Mouse (Mus musculus): Measurements from ENCODE around the gene Abcc12. TPM values are rescaled to one million over a fixed set of nuclear protein-coding genes. Genes with fewer than 3 reads are reported as not detected.

The Abcc12 gene
- polyA plus RNA-seq (2014; fragmentation: Nextera tagmentation; extraction: Ambion mirVana), result not detected in 2 replicates

DNA sequence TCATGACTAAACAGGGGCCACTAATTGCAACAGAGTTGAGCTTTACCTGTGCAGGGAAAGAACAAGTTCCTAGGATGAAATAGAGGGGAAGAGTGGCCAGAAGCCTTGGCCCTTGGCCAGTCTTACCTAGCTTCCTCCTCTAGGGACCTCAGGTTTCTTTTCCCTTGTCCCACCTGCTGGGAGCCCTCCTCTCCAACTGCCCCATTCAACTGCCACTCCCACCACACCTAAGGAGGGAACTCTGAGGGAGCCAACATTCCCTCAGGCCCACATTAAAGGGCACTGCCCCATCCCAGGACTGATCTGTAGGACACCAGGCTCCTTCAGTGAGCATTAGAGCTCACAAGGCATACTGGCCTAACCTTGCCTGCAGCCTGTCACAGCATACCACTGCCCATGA, at the start of gene Abcc12:
Gene Abcc12, minus strand, starts transcription at position 229 of the 400 bp plus-strand sequence.
- no peaks in the 10 kb centered on the region for H3K27me3 ChIP-seq (replicated peaks; ENCODE audit: control insufficient read depth, insufficient read depth, low read length)
- no peak within 1 kb of the TSS for H3K27ac ChIP-seq (ENCODE audit: low read depth, low read length)
- H3K4me3 ChIP-seq (ENCODE audit: low read depth, low read length), result no peak within 1 kb of the TSS
- no peak within 1 kb of the TSS for H3K9ac ChIP-seq (ENCODE audit: low read depth, low read length)
- no peaks in the 10 kb centered on the region for H3K9me3 ChIP-seq (ENCODE audit: control insufficient read depth, low read length)
- H3K36me3 ChIP-seq (ENCODE audit: control insufficient read depth, insufficient read depth, low read length), result no peaks in the 10 kb centered on the region
- no peak for DNase-seq (ENCODE audit: low spot score)
- no peak for ATAC-seq (replicated peaks; ENCODE audit: low FRiP score)
- no peak within 1 kb of the TSS for H3K4me2 ChIP-seq
- H3K4me1 ChIP-seq (replicated peaks; ENCODE audit: control insufficient read depth, insufficient read depth, low read length), result no peaks in the 10 kb centered on the region

DNA sequence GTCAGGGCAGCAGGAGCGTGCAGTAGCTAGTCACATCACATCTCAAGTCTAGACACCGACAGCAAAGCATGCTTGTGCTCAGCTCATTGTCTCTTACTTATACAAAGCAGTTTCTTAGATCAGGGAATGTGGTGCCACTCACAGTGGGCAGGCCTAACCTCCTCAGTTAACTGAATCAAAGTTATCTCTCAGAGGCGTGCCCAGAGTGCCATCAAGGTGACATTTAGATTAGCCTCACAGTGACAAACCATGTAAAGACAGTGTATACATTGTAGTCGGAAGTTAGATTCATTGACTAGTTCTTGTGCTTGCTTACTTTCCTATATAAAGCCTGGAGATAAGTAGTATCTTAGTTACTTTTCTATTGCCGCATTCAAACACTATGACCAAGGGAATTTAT, 49.7 kb upstream of the Abcc12 start:
- 77% methylated on average over 5 of the region's 5 CpGs for WGBS
- no peak overlapping the region for H3K27ac ChIP-seq (ENCODE audit: low read depth, low read length)
- no peaks in the 10 kb centered on the region for H3K27me3 ChIP-seq (replicated peaks; ENCODE audit: control insufficient read depth, insufficient read depth, low read length)
- no peak for DNase-seq (ENCODE audit: low spot score)
- H3K4me2 ChIP-seq, result no peak overlapping the region
- peaks cover 3% of the 10 kb centered on the region; the same call in 1 of the 2 replicates for H3K36me3 ChIP-seq (ENCODE audit: control insufficient read depth, insufficient read depth, low read length)
- ATAC-seq (replicated peaks; ENCODE audit: low FRiP score), result no peak
- no peaks in the 10 kb centered on the region for H3K9me3 ChIP-seq (ENCODE audit: control insufficient read depth, low read length)
- H3K4me3 ChIP-seq (ENCODE audit: low read depth, low read length), result no peak overlapping the region
- no peak overlapping the region for H3K9ac ChIP-seq (ENCODE audit: low read depth, low read length)
- peaks cover 3% of the 10 kb centered on the region for H3K4me1 ChIP-seq (replicated peaks; ENCODE audit: control insufficient read depth, insufficient read depth, low read length)

DNA sequence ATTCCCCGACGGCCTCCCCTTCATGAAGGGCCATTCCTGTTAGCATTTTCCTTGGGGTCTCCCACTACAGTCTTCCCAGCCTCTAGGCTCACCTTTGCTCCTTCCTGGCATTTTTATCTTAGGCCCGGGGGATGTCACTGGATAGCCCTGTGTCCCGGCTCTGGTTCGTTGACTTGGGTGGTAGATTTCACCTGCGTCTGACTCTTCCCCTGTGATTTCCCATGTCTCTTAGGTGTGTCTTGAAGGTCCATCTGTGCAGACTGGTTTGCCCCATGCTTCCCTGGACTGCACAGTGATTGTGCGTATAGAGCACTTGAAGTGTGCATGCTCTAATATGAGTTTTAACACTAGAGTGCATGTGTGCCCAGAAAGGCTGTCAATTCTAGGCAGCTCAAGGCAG, 44.4 kb upstream of the Abcc12 start:
- ATAC-seq (replicated peaks; ENCODE audit: low FRiP score) (no peak), DNase-seq (ENCODE audit: low spot score) (no peak)
- Histone ChIP-seq H3K4me3 (ENCODE audit: low read depth, low read length) (peak overlapping the region; percentile 91), H3K27me3 (replicated peaks; ENCODE audit: control insufficient read depth, insufficient read depth, low read length) (no peaks in the 10 kb centered on the region), H3K27ac (ENCODE audit: low read depth, low read length) (no peak overlapping the region; the same call in 1 of the 2 replicates), H3K9ac (ENCODE audit: low read depth, low read length) (peak overlapping the region; percentile 79), H3K36me3 (ENCODE audit: control insufficient read depth, insufficient read depth, low read length) (no peaks in the 10 kb centered on the region), H3K4me1 (replicated peaks; ENCODE audit: control insufficient read depth, insufficient read depth, low read length) (peaks cover 5% of the 10 kb centered on the region; the same call in 1 of the 2 replicates), H3K4me2 (peak overlapping the region; percentile 92), H3K9me3 (ENCODE audit: control insufficient read depth, low read length) (no peaks in the 10 kb centered on the region)
- WGBS, result 33% methylated on average over 7 of the region's 7 CpGs

DNA sequence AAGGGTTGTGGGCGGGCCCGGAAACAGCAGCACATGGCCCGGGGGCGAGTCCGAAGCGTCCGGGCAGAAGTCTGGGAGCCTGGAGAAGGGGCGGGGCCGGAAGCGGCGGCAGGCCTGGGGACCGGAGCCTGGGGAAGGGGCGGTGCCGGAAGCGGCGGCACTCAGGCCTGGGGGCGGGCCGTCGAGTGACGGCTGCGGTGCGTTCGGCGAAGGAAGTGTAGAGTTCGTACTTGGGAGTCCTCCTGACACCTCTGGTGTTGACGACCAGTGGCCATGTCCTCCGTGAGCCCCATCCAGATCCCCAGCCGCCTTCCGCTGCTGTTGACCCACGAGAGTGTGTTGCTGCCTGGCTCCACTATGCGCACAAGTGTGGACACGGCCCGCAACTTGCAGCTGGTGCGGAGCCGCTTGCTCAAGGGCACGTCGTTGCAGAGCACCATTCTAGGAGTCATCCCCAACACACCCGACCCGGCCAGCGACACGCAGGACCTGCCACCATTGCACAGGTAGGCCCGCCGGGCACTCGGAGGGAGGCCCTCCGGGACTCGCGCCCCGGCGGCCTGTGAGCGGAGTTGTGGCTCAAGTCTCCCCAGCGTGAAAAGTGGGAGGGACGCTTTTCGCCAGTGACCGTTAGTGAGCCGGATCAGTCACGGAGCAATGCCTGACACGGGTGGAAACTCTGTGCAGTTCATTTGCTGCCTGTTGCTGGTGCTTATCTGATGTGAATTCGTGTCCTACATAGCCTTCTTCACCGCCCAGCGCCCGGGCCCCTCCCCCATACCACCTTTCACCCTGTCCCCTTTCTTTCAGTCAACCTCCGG, 43.6 kb upstream of the Abcc12 start, which contains the start of gene Lonp2:
Gene Lonp2, plus strand, starts transcription at position 133 of the 821 bp plus-strand sequence.
- no peaks in the 10 kb centered on the region for H3K9me3 ChIP-seq (ENCODE audit: control insufficient read depth, low read length)
- H3K4me3 ChIP-seq (ENCODE audit: low read depth, low read length), result peak within 1 kb of the TSS; percentile 91
- peak; percentile 99 for ATAC-seq (replicated peaks; ENCODE audit: low FRiP score)
- peaks cover 5% of the 10 kb centered on the region; the same call in 1 of the 2 replicates for H3K4me1 ChIP-seq (replicated peaks; ENCODE audit: control insufficient read depth, insufficient read depth, low read length)
- H3K9ac ChIP-seq (ENCODE audit: low read depth, low read length), result peak within 1 kb of the TSS; percentile 79
- no peaks in the 10 kb centered on the region for H3K27me3 ChIP-seq (replicated peaks; ENCODE audit: control insufficient read depth, insufficient read depth, low read length)
- under 1% methylated on average over 62 of the region's 62 CpGs for WGBS
- DNase-seq (ENCODE audit: low spot score), result peak; percentile 98
- peak within 1 kb of the TSS; percentile 81 for H3K27ac ChIP-seq (ENCODE audit: low read depth, low read length)
- H3K4me2 ChIP-seq, result peak within 1 kb of the TSS; percentile 92
- no peaks in the 10 kb centered on the region for H3K36me3 ChIP-seq (ENCODE audit: control insufficient read depth, insufficient read depth, low read length)

DNA sequence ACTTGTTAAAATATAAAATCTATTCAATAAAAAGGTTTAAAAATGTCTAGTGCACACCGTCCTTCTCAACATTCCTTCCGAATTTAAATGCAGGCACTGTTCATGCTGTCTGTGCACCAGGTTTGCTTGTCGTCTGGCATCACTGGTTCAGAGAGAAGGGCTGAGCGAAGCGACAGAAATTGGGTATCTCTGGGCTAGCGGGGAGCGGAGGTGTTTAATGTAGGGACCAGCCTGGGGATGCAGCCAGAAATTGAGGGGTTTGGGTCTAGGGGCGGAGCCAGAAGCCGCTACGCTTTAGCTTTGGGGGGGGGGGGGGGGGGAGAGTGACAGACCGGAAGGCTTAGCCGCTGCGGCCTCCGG, 43.0 kb upstream of the Abcc12 start:
- DNase-seq (ENCODE audit: low spot score), result no peak
- H3K27me3 ChIP-seq (replicated peaks; ENCODE audit: control insufficient read depth, insufficient read depth, low read length), result no peaks in the 10 kb centered on the region

DNA sequence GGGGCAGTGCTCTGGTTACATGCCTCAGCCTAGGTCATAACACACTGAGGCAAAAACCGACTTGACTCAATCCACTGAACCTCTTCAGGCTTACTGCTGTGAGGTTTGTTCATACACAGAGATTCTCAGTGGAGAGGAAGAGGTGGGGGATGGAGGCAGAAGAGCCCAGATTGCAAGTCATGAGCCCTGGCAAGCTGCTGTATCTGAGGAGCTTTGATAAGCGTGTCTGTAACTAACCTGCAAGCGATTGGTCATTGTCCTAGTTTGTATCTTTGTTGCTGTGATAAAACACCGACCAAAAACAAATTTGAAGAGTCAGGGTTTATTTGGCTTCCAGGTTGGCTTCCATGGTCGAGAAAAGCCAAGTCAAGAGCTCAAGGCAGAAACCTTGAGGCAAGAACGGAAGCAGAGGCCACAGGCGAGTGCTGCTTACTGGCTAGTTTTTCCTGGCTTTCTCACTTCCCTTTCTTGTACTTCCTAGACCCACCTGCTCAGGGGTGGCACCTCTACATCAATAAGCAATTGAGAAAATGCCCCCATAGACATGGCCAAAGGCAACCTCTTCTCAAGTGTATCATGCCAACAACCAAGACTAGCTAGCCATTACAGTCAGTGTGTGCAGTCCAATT, 37.4 kb upstream of the Abcc12 start:
- Histone ChIP-seq H3K36me3 (ENCODE audit: control insufficient read depth, insufficient read depth, low read length) (no peaks in the 10 kb centered on the region), H3K9ac (ENCODE audit: low read depth, low read length) (no peak overlapping the region), H3K9me3 (ENCODE audit: control insufficient read depth, low read length) (no peaks in the 10 kb centered on the region), H3K4me3 (ENCODE audit: low read depth, low read length) (no peak overlapping the region), H3K4me2 (no peak overlapping the region; the same call in 1 of the 2 replicates), H3K27ac (ENCODE audit: low read depth, low read length) (no peak overlapping the region), H3K4me1 (replicated peaks; ENCODE audit: control insufficient read depth, insufficient read depth, low read length) (peaks cover 3% of the 10 kb centered on the region), H3K27me3 (replicated peaks; ENCODE audit: control insufficient read depth, insufficient read depth, low read length) (no peaks in the 10 kb centered on the region)
- ATAC-seq (replicated peaks; ENCODE audit: low FRiP score) (0 out of 2 replicates have a peak, but pooled peaks have one; percentile 45), DNase-seq (ENCODE audit: low spot score) (no peak)
- WGBS, result 42% methylated on average over 7 of the region's 7 CpGs

More for the DNA sequence above, 43.0 kb upstream of the Abcc12 start:
- H3K4me3 ChIP-seq (ENCODE audit: low read depth, low read length), result peak overlapping the region; percentile 91
- H3K36me3 ChIP-seq (ENCODE audit: control insufficient read depth, insufficient read depth, low read length), result no peaks in the 10 kb centered on the region
- WGBS, result 2% methylated on average over 14 of the region's 14 CpGs
- H3K4me1 ChIP-seq (replicated peaks; ENCODE audit: control insufficient read depth, insufficient read depth, low read length), result peaks cover 5% of the 10 kb centered on the region; the same call in 1 of the 2 replicates
- no peaks in the 10 kb centered on the region for H3K9me3 ChIP-seq (ENCODE audit: control insufficient read depth, low read length)
- peak overlapping the region; percentile 77 for H3K9ac ChIP-seq (ENCODE audit: low read depth, low read length)
- H3K4me2 ChIP-seq, result peak overlapping the region; percentile 92
- ATAC-seq (replicated peaks; ENCODE audit: low FRiP score), result no peak; the same call in 1 of the 2 replicates
- peak overlapping the region; percentile 32; the same call in 1 of the 2 replicates for H3K27ac ChIP-seq (ENCODE audit: low read depth, low read length)

DNA sequence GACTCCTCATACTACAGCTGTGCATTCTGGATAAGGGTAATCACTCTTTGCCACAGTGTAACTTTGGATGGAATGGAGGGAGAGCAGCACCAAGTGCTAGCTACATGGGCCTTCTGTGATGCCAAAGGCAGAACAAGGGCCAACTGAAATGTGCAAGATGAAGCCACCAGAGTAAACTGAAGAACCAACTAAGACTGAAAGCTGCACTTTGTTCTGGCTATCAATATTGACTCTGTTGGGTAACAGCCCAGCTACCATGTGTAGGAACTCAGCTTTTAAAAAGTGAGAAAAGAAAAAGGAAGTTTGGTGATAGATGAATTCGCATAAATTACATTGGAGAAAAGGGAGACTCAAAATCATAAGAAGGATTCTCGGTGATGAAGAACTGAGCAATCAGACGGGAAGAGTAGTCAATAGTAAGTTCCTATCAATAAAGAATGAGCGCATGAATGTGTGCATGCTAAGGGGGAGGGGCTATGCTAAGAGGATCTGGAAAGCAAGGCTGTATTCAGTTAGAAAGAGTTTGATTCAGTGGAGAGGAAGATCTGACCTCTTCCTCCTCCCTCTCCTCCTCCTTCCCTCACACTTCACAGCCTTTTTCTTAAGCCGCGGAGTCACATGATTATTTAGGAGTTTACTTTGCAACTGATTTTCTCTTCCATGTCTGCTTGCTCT, 34.7 kb upstream of the Abcc12 start:
- Histone ChIP-seq H3K4me1 (replicated peaks; ENCODE audit: control insufficient read depth, insufficient read depth, low read length) (peaks cover 3% of the 10 kb centered on the region), H3K4me2 (no peak overlapping the region), H3K27ac (ENCODE audit: low read depth, low read length) (no peak overlapping the region), H3K9me3 (ENCODE audit: control insufficient read depth, low read length) (no peaks in the 10 kb centered on the region), H3K36me3 (ENCODE audit: control insufficient read depth, insufficient read depth, low read length) (no peaks in the 10 kb centered on the region), H3K9ac (ENCODE audit: low read depth, low read length) (no peak overlapping the region), H3K4me3 (ENCODE audit: low read depth, low read length) (no peak overlapping the region), H3K27me3 (replicated peaks; ENCODE audit: control insufficient read depth, insufficient read depth, low read length) (no peaks in the 10 kb centered on the region)
- DNase-seq (ENCODE audit: low spot score) (no peak), ATAC-seq (replicated peaks; ENCODE audit: low FRiP score) (0 out of 2 replicates have a peak, but pooled peaks have one; percentile 10)
- 83% methylated on average over 6 of the region's 6 CpGs for WGBS

DNA sequence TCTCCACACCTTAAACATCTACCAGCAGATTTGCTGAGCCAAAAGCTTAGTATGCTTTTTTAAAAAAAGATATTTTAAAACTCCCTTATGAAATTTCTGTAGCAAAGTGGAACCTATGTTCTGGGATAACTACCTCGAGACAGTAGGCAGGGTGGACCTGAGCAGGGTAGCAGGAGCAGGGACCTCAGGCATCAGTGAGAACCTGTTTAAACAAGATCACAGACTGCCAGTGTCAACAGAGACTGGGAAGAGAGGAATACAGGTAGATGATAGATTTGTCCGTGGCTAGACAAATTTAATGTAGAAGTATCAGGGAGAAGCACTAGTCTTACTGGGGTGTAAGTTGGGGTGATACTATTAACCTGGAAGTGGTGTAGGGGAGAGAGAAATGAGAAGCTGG, 33.3 kb upstream of the Abcc12 start:
- Histone ChIP-seq H3K4me2 (no peak overlapping the region), H3K4me3 (ENCODE audit: low read depth, low read length) (no peak overlapping the region), H3K9me3 (ENCODE audit: control insufficient read depth, low read length) (no peaks in the 10 kb centered on the region), H3K9ac (ENCODE audit: low read depth, low read length) (no peak overlapping the region), H3K27me3 (replicated peaks; ENCODE audit: control insufficient read depth, insufficient read depth, low read length) (no peaks in the 10 kb centered on the region), H3K4me1 (replicated peaks; ENCODE audit: control insufficient read depth, insufficient read depth, low read length) (peaks cover 3% of the 10 kb centered on the region), H3K36me3 (ENCODE audit: control insufficient read depth, insufficient read depth, low read length) (no peaks in the 10 kb centered on the region), H3K27ac (ENCODE audit: low read depth, low read length) (no peak overlapping the region)
- ATAC-seq (replicated peaks; ENCODE audit: low FRiP score) (no peak), DNase-seq (ENCODE audit: low spot score) (no peak)
- WGBS, result 72% methylated on average over 2 of the region's 2 CpGs
